Mouse (Mus musculus) liver, adult 2 months (tissue): ENCODE measurements around the gene Prkcz.

Source experiments
- CTCF ChIP-seq: fragments of 200-500 bp; IDR thresholded peaks from 2 replicates; pipeline ENCODE4 v1.5.1; 2011; ENCODE audit warnings: low read depth, low read length, control low read depth
- POLR2A ChIP-seq: fragments of 200-500 bp; IDR thresholded peaks from 2 replicates; pipeline ENCODE4 v1.6.1; 2011; ENCODE audit warnings: low read length, control low read depth; ENCODE audit not compliant: insufficient read depth; ENCODE audit errors: extremely low read depth

DNA sequence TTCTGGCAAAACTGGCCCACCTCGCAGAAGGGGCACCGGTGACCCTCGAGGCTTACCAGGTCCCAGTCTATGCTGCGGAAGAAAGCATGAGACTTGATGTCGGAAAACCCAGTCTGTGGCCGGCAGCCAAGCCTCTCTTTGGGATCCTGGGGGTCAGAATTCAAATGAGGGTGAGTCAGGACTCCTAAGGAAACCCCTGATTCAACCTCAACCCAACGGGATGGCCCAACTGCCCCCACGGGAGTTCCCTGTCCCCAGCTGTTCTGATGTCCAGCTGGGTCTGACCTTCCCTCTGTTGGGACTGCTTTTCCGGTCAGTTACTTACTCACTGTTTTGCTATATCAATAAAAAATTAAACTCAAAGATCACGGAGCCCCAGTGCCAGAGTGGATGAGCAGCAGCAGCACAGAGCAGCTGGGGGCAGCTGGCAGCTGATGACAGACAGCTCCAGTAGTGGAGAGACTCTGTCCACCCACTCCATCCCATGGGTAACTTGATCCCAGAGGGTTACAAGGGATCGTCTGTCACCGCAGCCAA lies 93.5 kb downstream of the Prkcz start:
- TF ChIP-seq POLR2A (no peak), CTCF (no peak)
